Mouse (Mus musculus) megakaryocyte, adult 5-6 weeks (primary cell): ENCODE results near the gene Tert. TPM values are rescaled to one million over a fixed set of nuclear protein-coding genes. Genes with fewer than 3 reads are reported as not detected.

Experiments
- ATAC-seq: 2 replicates; pipeline ENCODE4 v1.8.0; 2016; ENCODE audit warnings: mild to moderate bottlenecking, inconsistent platforms; ENCODE audit not compliant: poor library complexity, severe bottlenecking
- total RNA-seq, 2 experiments: library from RNA; stranded (forward) in 1 of 2; stranded (reverse) in 1 of 2; fragments of 153-499, 151-499 nt in 1 of 2; fragments of 221-1000, 200-1000 nt in 1 of 2; gene quantifications; 2 replicates each; pipeline versions ENCODE4 v1.2.3 to v1.2.4; 2015 to 2017

Gene Tert
- total RNA-seq (2015) (0.04 TPM in 1 of 2 replicates, not detected in the other), total RNA-seq (2017) (0.11 TPM in 1 of 2 replicates, not detected in the other)

DNA sequence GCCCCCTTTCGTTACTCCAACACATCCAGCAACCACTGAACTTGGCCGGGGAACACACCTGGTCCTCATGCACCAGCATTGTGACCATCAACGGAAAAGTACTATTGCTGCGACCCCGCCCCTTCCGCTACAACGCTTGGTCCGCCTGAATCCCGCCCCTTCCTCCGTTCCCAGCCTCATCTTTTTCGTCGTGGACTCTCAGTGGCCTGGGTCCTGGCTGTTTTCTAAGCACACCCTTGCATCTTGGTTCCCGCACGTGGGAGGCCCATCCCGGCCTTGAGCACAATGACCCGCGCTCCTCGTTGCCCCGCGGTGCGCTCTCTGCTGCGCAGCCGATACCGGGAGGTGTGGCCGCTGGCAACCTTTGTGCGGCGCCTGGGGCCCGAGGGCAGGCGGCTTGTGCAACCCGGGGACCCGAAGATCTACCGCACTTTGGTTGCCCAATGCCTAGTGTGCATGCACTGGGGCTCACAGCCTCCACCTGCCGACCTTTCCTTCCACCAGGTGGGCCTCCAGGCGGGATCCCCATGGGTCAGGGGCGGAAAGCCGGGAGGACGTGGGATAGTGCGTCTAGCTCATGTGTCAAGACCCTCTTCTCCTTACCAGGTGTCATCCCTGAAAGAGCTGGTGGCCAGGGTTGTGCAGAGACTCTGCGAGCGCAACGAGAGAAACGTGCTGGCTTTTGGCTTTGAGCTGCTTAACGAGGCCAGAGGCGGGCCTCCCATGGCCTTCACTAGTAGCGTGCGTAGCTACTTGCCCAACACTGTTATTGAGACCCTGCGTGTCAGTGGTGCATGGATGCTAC is at the start of gene Tert:
Gene Tert (plus strand): TSS at position 167 of the 805 bp plus-strand sequence.
- ATAC-seq: peak; percentile 70

DNA sequence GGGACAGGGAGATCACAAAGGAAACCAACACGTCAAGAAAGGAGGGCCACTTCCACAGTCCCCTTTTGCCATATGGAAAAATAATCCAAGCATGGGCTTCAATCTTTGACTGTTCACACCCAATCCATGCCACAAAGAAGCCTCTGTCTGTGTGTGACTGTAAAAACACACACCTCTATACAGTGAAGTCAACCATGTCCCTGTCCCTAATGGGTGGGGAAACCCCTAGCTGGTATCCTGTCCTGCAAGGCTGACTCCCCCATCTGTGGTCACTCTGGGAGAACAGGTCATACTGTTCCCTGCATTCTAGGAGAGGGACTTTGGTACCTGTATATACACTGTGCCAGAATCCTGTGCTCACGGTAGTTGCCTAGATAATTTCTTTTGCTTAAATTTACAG is 49.4 kb upstream of the Tert start:
- ATAC-seq: no peak

GRCm38 (mm10) chr13:73591488-73591887 is 35.2 kb upstream of the Tert start:
- ATAC-seq: peak; percentile 89

DNA sequence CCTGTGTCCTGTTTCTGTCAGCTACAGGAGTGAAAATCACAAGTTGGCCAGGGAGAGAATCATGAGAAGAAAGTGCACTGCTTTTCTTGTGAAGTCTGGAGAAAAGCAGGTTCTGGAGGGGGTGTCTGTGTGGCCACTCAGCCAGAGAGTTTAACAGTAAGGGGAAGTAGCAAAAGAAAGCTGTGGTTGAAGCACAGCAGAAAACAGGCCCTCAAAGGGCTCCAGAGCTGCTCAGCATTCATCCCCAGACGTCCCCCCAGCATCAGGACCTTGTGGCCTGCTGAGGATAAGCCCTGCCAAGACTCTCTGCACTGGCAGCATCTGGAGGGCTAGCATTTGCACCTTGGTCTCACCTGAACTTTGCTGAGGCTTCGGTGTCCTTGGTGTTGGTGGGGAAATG is 34.2 kb upstream of the Tert start:
- no peak for ATAC-seq

- ATAC-seq: peak; percentile 36; the same call in 1 of the 2 replicates
Measured at GRCm38 (mm10) chr13:73596276-73596675, 30.4 kb upstream of the Tert start.

DNA sequence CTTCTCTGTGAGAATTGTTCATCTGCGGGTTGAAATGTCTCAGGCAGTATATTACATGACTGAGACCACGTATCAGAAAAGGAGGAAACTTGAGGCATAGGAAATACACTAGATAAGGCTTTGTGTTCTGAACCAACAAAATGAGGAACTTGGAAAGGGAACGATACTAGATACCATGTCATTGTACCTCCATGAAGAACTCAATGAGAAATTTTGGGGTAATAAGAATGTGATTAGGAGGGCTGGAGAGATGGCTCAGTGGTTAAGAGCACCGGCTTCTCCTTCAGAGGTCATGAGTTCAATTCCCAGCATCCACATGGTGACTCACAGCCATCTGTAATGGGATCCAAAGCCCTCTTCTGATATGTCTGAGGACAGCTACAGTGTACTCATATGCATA is 26.5 kb upstream of the Tert start:
- peak; percentile 34 for ATAC-seq

DNA sequence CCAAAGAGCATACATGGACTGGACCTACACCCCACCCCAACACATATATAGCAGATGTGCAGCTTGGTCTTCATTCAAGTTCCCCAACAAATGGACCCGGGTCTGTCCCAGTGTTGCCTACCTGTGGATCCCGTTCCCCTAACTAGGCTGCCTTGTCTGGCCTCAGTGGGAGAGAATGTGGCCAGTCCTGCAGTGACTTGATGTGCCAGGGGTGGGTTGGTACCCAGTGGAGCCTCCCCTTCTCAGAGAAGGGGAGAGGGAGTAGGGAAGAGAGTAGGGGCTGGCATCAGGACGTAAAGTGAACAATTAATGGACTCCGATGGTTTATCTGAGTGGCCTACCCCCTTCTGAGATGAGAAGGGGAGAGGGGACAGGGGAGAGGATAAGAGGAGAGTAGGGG is 23.7 kb upstream of the Tert start:
- no peak for ATAC-seq

DNA sequence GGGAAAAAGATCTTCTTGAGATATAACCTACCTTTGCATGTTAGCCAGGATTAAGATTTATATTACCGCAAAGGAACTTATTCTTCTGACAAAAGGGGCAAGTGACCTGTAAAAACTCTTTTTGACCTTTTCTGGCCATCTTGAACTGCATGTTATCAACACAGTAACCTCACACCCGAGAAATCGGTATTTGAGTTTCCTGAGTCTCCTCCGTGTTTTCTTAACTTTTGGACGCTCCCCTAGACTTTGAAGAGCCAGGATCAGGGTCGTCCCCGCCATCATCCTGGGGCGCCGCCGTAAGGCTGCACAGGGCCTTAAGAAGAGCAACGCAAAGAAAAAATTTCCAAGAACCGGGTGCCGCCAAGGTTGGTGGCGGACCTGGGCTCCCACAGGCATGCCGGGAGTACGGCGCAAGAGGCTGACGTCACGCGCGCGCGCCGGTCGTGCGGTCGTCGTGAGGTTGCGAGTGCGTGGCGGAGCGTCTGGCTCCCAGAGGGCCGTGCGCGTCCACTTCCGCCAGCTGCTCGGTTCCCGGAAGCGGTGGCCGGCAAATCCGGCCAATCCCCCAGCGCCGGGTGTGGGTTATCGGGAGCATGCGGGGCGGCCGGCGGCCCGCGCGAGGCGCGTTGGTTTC is 23.1 kb upstream of the Tert start, which contains the start of gene Clptm1l:
Gene Clptm1l (plus strand): TSS at position 485 of the 634 bp plus-strand sequence.
- ATAC-seq: peak; percentile 97

GRCm38 (mm10) chr13:73604156-73604957 is 22.4 kb upstream of the Tert start:
- peak; percentile 28 for ATAC-seq

GRCm38 (mm10) chr13:73618406-73618805 is 8.3 kb upstream of the Tert start:
- no peak for ATAC-seq

DNA sequence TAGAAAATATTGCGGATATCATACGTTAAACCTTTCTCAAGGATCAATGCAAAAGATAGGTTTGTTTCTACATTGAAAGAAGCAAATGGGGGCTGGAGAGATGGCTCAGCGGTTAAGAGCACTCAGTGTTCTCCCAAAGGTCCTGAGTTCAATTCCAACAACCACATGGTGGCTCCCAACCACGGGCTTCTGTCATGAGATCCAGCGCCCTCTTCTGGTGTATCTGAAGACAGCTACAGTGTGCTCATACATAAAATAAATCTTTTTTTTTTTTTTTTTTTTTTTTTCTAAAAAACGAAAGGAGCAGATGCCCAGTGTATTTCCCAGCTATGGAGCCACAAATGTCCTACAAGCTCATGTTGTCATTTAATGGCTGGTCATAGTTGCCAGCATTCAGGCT is 6.1 kb upstream of the Tert start:
- no peak for ATAC-seq

- ATAC-seq: peak; percentile 13
Measured at GRCm38 (mm10) chr13:73626410-73626744, 334 bp upstream of the Tert start.

GRCm38 (mm10) chr13:73628586-73629113 is 1.9 kb downstream of the Tert start:
- ATAC-seq: no peak

DNA sequence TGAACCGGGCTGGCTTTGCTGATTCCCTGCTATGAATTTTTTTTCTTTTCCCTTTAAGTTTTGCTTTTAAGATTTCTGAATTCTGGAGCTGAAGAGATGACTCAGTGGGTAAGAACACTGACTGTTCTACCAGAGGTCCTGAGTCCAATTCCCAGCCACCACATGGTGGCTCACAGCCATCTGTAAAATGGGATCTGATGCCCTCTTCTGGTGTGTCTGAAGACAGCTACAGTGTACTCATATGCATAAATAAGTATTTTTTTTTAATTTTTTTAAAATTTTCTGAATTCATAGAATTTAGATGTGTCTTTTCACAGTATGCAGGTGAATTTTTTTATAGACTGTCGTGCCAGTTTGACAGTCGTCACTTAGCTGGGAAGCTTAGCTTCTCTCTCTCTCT is 5.1 kb downstream of the Tert start:
- ATAC-seq: no peak

DNA sequence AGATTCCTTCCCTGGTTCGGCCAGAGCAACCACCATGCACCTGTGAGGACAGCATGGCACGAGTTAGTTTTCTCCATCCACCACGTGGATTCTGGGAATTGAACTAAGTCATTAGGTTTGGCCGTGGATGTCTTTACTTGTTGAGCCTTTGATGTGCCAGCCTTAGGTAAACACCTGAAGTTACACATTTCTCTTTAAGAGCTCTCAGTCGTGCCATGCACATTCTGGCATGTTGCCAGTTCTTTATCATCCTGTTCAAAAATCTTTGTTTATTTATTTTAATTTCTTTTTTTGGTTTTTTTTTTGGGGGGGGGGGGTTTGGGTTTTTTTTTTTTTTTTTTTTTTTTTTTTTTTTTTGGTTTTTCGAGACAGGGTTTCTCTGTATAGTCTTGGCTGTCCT is 11.1 kb downstream of the Tert start:
- no peak for ATAC-seq

DNA sequence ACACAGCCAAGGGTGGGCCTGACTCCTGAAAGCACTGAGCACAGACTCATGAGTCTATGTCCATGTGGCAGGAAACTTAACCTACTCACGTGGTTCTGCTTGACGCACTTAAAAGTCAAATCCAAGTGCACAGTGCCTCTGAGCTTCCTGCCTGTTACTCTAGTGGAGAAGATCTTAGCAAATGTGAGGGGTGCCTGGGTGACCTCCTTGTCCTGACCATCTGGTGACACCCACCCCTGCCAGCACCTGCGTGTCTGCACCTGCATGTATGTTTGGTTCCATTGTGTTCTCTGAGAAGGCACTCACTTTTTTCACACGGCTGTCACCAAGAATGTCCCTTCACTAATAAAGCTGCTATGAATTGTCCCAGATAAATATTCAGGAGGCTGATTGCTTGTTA is 14.6 kb downstream of the Tert start:
- no peak for ATAC-seq

DNA sequence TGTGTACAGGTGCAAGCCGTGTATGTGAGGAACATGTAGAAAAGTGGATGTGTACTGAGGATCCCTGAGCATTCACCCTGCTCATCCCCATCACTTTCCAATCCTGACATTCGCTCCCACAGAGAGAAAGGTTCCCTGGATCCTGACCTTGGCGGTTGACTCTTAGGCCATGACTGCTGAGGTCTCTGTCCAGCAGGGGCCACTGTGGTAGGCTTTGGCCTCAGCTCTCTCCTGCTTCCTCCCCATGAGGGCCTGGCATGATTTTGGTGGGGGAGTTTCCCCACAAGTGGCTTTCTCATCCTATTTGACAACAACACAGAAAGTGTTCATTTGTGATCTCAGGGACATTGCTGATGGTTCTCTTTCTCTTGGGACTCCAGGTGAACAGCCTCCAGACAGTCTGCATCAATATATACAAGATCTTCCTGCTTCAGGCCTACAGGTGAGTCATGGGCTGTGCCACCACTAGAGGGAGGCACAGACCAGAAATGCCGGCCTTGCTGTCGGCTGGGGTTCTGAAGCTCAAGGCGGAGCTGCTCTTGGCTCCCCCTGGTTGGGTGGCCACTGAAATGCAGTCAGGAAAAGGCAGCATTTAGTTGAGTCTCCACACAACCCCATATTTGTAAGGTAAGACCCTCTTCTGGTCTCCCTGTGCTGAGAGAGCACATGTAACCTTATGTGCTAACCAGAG is 19.8 kb downstream of the Tert start:
- ATAC-seq: peak; percentile 81

GRCm38 (mm10) chr13:73653266-73653665 is 26.6 kb downstream of the Tert start:
- ATAC-seq: no peak

DNA sequence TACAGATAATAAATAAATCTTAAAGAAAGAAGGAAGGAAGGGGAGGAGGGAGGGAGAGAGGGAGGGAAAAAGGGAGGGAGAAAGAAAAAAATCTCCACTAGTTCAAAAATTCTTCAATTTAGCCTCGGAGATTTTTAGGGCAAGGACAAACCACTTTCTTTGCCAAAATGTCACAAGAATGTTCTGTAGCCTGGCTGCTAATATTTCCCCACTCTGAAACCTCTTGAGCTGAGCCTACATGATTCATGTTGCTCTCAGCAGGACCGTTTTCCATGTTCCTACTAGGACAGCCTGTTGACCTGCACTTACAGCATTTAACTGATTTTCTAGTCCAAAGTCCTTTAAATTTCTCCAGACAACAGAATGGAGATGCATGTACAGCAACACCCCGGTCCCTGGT is 28.3 kb downstream of the Tert start:
- ATAC-seq: no peak

GRCm38 (mm10) chr13:73658953-73659352 is 32.2 kb downstream of the Tert start:
- ATAC-seq: no peak
